Mouse (Mus musculus): ENCODE data around the gene Slc6a19. TPM values are rescaled to one million over a fixed set of nuclear protein-coding genes. Genes with fewer than 3 reads are reported as not detected.

Gene Slc6a19
- polyA plus RNA-seq, 1 experiment from 2014 or later = 0.06 TPM

- no peak overlapping the region for H3K27ac ChIP-seq
- no peaks in the 10 kb centered on the region for H3K9me3 ChIP-seq
- WGBS = 93% methylated on average over 3 of the region's 3 CpGs
- peaks cover 18% of the 10 kb centered on the region for H3K4me1 ChIP-seq
- H3K27me3 ChIP-seq (ENCODE audit: poor library complexity, severe bottlenecking) = peaks cover 10% of the 10 kb centered on the region
- DNase-seq (ENCODE audit: extremely low spot score, low spot score) = no peak
- no peak overlapping the region for H3K4me3 ChIP-seq
- H3K36me3 ChIP-seq (replicated peaks) = peaks cover 58% of the 10 kb centered on the region
Observed at GRCm38 (mm10) chr13:73631837-73632236, 72.8 kb downstream of the Slc6a19 start.

Other genes starting within 250 kb of the Slc6a19 start
- 63.5 and 67.3 TPM in 2 replicates for gene Lpcat1, start 237.7 kb downstream of the Slc6a19 start, polyA plus RNA-seq (2016; fragmentation: Nextera tagmentation; extraction: Ambion mirVana)
- gene Slc6a3, start 168.1 kb downstream of the Slc6a19 start, polyA plus RNA-seq (2016; fragmentation: Nextera tagmentation; extraction: Ambion mirVana) = 0.11 and 0.22 TPM in 2 replicates
- 103 and 104 TPM in 2 replicates for gene Clptm1l, start 100.9 kb downstream of the Slc6a19 start, polyA plus RNA-seq (2016; fragmentation: Nextera tagmentation; extraction: Ambion mirVana)
- gene Tert, start 78.0 kb downstream of the Slc6a19 start, polyA plus RNA-seq (2016; fragmentation: Nextera tagmentation; extraction: Ambion mirVana) = 7.5 and 7.6 TPM in 2 replicates
- gene Slc6a18, start 26.8 kb downstream of the Slc6a19 start, polyA plus RNA-seq (2016; fragmentation: Nextera tagmentation; extraction: Ambion mirVana) = not detected in 2 replicates
- gene Slc12a7, start 28.2 kb upstream of the Slc6a19 start, polyA plus RNA-seq (2016; fragmentation: Nextera tagmentation; extraction: Ambion mirVana) = 57.2 and 57.5 TPM in 2 replicates
- 15.9 and 16.3 TPM in 2 replicates for gene Nkd2, start 142.8 kb upstream of the Slc6a19 start, polyA plus RNA-seq (2016; fragmentation: Nextera tagmentation; extraction: Ambion mirVana)
- 78.8 and 83.3 TPM in 2 replicates for gene Trip13, start 232.9 kb upstream of the Slc6a19 start, polyA plus RNA-seq (2016; fragmentation: Nextera tagmentation; extraction: Ambion mirVana)
- 52.6 and 53.6 TPM in 2 replicates for gene Brd9, start 232.9 kb upstream of the Slc6a19 start, polyA plus RNA-seq (2016; fragmentation: Nextera tagmentation; extraction: Ambion mirVana)